Mouse (Mus musculus) erythroblast, adult 5-6 weeks (primary cell): Measurements from ENCODE around the gene Arhgef25. TPM values are rescaled to one million over a fixed set of nuclear protein-coding genes. Genes with fewer than 3 reads are reported as not detected.
"Not testable (repeated sequence)": the region's sequence is repeated elsewhere in the genome, so short reads cannot be mapped to it uniquely, and the experiment has no call there.

Source experiments
- ATAC-seq: replicated peaks from 2 replicates; pipeline ENCODE4 v1.8.0; 2016; ENCODE audit warnings: moderate number of reproducible peaks, mild to moderate bottlenecking, moderate TSS enrichment, inconsistent platforms; ENCODE audit not compliant: poor library complexity, low FRiP score, severe bottlenecking
- total RNA-seq, 2 experiments: library from RNA; stranded (forward) in 1 of 2; stranded (reverse) in 1 of 2; fragments of 150-400 nt in 1 of 2; fragments of 200-764, 138-1000 nt in 1 of 2; gene quantifications; 2 replicates each; pipeline versions ENCODE4 v1.2.3 to v1.2.4; 2015 to 2017; ENCODE audit warnings: low replicate concordance in 2 of 2

Arhgef25 gene
- total RNA-seq, 2 experiments from 2014 or later = 1.7 to 2.7 TPM

DNA sequence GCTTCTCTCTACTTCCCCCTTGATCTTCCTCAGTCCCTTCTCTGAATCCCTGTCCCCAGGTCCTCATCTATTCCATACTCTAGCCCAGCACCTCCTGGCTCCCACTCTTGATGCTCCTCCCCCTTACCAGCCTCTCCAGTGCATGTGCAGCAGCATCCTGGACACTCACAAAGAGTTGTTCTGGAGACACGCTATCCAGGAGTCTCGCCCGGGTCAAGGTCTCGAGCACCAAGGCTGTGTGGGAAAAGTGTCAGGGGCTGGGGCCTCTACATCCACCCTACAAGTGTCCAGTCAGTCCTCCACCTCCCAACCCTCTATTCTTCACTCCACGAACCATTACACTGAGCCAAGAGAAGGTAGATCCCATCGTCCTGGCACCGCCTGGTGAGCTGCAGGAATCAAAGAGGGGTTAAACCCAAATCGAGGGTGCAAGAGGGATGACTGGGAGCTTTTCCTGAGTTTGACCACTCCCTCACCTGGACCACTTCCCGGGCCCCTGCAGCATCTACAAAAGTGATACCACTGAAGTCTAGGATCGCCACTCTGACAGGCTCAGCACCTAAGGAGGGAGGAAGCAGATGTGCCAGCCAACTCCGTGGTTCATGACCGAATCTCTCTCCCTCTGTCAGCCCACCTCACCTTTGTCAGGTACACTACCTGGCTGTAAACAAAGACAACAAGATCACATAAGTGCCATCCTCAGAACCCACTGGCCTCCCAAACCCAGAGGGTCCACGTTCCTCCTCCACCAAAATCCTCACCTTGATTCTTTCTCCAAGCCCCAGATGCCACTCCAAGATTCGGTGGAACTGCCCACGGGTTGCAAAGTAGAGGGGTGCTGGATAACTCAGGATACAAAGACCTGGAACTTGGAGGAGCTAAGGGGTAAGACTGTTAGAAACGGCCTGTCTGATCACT is 16.5 kb downstream of the Arhgef25 start:
- no peak for ATAC-seq

GRCm38 (mm10) chr10:127171631-127172200 is 18.2 kb downstream of the Arhgef25 start:
- no peak for ATAC-seq

DNA sequence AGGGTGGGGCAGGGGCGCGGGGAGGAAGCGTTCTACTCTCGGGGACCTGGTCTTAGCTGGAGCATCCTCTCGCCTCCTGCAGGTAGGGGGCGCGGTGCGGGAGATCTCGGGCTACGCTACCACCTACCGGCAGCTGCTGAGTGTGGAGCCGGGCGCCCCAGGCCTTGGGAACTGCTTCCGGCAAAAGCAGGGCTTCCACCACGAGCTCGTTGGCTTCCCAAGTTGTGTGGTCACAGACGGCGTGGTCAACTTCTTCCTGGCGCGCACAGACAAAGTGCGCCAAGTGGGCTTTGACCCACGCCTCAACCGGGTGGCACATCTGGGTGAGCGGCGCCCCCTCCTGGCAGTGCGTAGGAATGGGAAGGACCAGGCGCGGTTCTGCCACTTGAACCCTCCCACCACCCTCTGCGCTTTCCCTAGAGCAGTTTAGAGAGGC is 19.0 kb downstream of the Arhgef25 start:
- peak; percentile 88 for ATAC-seq

DNA sequence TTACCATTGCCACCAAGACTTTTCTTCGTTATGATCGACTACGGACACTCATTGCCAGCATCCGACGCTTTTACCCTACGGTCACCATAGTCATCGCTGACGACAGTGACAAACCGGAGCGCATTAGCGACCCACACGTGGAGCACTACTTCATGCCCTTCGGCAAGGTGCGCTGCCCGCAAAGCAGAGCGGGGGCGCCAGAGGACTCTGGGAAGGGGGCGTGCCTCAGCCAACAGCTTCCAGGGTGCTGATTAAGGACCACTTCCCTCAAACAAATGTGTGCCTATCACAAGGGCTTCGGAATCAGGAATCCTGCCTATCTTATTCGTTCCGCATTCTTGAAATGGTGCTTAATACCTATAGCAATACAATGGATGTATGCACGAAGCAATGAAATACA is 19.9 kb downstream of the Arhgef25 start:
- no peak for ATAC-seq

- ATAC-seq = no peak
These were observed 22.2 kb downstream of the Arhgef25 start for GRCm38 (mm10) chr10:127167614-127168192.

DNA sequence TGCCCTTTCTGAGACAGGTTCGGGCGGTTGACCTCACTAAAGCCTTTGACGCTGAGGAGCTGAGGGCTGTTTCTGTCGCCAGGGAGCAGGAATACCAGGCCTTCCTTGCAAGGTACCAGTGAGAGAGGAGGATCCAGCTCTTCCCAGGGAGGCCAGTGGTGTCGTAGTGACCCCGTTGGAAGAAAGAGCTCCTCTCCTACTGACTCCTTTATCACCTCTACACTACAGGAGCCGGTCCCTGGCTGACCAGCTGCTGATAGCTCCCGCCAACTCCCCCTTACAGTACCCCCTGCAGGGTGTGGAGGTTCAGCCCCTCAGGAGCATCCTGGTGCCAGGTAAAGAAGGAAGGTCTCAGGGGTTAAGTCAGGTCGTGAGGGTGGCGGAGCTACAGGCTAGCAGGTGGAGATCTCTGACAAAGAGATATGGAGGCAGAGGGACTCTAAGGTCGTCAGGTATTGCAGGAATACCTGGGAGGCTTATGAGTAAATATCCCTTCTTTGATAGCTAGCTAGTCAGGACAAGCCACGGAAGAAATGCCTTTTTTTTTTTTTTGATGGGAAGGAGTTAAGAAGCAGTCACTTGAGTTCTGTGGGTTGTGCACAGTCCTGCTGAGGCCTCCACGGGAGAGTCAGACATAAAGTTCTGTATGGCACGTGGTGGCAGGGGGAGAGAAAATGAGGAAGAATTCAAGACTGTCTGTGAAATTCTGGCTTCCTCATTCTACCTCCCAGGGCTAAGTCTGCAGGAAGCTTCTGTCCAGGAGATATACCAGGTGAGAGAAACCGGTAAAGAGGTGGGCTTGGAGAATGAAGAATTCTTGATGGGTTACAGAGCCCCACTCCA is 22.9 kb downstream of the Arhgef25 start:
- no peak for ATAC-seq

- ATAC-seq = no peak
These were observed 23.5 kb downstream of the Arhgef25 start for GRCm38 (mm10) chr10:127166404-127166715.

GRCm38 (mm10) chr10:127165654-127166403 is 24.1 kb downstream of the Arhgef25 start:
- no peak for ATAC-seq

DNA sequence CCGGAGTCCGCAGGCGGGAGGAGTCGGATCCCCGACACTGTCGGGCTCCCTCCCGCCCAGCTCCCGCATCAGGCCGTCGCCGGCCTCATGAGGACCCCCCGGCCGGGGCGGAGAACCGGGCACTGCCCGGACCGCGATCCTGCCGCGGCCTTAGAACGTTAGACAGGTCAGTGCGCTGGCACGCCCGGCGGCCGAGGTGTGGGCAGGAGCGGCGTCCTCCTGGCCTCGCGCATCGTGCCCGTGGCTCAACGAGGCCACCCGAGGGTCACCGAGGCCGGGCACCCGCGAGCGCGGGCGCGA is 24.6 kb downstream of the Arhgef25 start:
- no peak for ATAC-seq

DNA sequence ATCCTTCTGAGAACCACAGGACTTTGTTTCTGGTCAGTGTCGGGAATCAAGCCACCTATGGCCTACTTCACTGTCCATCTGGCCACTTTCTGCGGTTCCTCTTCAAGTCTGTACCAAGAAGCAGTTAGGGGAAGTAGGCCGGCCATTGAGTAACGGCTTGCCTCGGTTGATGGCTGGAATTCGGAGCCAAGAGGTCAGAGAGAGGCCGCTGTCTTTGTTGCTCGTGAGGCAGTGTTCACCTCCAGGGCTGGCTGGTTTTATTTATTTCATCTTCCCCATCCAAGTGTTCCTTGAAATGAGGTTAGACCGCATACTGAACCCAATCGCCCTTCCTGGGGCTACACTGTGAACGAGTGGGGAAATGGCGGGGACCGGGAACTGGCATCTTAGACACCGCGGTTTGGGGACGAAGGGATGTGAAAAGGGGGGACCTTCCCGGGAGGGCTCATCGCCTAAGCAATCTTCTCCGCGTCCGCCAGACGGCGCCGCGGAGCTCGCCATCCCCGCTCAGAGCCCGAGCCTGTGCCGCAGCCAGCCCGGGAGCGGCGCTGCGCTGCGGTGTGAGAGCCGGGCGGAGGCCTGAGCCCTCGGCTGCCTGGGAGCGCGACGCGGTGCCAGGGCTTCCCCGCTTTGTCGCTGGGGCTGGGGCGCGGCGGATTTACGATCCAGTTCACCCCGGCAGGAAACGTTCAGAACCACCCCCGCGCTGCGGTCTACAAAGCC is 25.1 kb downstream of the Arhgef25 start, which contains the start of gene B4galnt1:
Gene B4galnt1, plus strand, starts transcription at position 595 of the 723 bp plus-strand sequence.
- peak; percentile 94 for ATAC-seq

- ATAC-seq = no peak
These were observed 25.7 kb downstream of the Arhgef25 start for GRCm38 (mm10) chr10:127164190-127164589.

DNA sequence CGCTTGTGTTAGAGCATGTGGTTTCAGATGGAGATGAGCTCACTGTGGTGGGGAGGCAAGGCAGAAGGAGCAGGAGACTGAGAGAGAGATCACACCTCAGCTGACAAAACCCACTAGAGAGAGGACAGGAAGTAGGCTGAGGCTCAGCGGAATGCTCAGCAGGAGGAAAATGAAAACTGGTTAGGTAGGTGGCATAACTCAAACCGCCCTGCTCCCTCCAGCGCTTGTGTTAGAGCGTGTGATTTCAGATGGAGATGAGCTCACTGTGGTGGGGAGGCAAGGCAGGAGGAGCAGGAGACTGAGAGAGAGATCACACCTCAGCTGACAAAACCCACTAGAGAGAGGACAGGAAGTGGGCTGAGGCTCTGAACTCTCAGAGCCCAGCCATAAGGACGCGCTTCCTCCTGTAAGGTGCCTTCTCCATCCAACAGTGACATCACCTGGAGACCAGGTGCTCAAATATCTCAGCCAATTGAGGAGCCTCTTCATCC is 27.1 kb downstream of the Arhgef25 start:
- not testable (repeated sequence) for ATAC-seq

DNA sequence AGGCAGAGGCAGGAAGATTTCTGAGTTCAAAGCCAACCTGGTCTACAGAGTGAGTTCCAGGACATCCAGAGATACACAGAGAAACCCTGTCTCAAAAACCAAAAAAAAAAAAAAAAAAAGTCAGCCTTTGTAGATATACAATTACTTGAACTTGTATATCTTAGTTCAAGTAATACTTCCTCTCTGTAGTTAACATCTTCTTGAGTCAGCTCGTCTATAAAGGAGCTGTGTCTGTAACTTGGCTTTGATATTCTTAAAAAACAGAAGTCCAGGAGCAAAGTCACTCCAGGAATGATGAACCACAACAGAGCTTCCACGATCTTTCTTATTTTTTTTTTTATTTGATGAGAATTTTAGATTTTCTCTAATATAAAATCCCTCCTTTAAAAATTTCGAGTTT is 29.2 kb downstream of the Arhgef25 start:
- no peak for ATAC-seq

- no peak for ATAC-seq
These were observed 29.8 kb downstream of the Arhgef25 start for GRCm38 (mm10) chr10:127160081-127160480.

DNA sequence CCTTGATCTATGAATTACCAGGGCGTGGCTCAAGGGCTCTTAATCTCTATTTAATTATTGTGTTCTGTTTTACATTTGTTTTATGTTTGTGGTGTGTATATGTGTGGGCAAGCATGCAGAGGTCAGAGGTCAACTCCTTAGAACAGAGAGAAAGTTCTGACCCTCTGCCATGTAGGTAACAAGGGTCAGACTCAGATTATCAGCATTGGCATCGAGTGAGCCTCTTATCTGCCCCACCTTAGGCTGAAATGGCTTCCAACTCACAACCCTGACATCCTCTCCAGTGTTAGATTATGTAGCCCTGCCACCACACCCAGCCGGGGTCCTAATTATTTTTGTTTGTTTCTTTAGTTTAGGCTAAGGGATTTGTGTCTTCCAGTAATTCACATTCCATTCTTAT is 31.4 kb downstream of the Arhgef25 start:
- no peak for ATAC-seq

DNA sequence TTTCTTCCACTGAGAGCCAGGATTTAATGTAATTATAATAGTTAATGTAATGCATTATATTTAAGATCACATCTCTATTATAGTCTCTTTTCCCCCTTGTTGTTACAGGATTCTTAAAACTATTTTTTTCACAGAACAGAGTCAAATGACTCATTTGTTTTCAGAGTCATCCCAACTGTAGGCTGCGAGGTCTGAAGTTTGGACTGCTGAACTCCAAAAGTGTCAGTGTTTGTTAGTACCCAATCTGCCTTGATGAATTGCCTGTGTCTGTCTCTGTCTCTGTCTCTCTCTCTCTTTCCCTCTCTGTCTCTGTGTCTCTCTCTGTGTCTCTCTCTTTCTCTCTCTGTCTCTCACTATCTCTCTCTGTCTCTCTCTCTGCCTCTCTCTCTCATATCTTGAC is 33.4 kb downstream of the Arhgef25 start:
- ATAC-seq = no peak

DNA sequence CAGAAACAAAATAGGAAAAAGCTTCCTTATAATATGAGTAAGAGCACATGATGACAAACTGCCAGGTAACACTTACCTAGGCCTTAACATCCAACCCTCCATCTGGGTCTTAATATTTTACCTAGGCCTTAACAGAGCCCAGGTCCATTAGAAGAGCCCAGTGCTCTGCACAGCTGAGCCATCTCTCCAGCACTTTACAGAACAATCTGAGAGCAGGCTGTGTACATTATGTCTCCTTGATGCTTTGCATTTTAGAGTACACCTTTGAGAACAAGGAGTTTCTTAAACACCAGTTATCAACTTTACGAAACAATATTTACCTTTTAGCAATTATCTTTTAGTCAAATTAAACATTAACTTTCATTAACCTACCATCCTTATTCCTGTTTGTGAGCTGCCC is 33.8 kb downstream of the Arhgef25 start:
- ATAC-seq = no peak

GRCm38 (mm10) chr10:127154652-127155051 is 35.2 kb downstream of the Arhgef25 start:
- no peak for ATAC-seq

GRCm38 (mm10) chr10:127154241-127154640 is 35.6 kb downstream of the Arhgef25 start:
- ATAC-seq = no peak
